Mouse (Mus musculus): ENCODE measurements around the gene Igfbp6. TPM values are rescaled to one million over a fixed set of nuclear protein-coding genes. Genes with fewer than 3 reads are reported as not detected.

Igfbp6 gene
- polyA plus RNA-seq, 1 experiment from 2014 or later: 21.2 TPM

GRCm38 (mm10) chr15:102107689-102108573, 36.2 kb upstream of the Igfbp6 start:
- H3K4me1 ChIP-seq (ENCODE audit: control insufficient read depth, insufficient read depth, low read length): peaks cover 54% of the 10 kb centered on the region
- no peak overlapping the region for H3K9ac ChIP-seq (ENCODE audit: low read length)
- no peak overlapping the region for H3K4me3 ChIP-seq (replicated peaks; ENCODE audit: low read length)
- no peaks in the 10 kb centered on the region for H3K27me3 ChIP-seq (ENCODE audit: control insufficient read depth, insufficient read depth, low read length)
- no peaks in the 10 kb centered on the region for H3K9me3 ChIP-seq (replicated peaks; ENCODE audit: control insufficient read depth, low read length)
- ATAC-seq (ENCODE audit: insufficient read depth, low FRiP score): no peak
- WGBS: 38% methylated on average over 13 of the region's 13 CpGs
- no peak overlapping the region for H3K4me2 ChIP-seq (ENCODE audit: low read depth, low read length)
- peaks cover 5% of the 10 kb centered on the region for H3K36me3 ChIP-seq (ENCODE audit: control insufficient read depth, insufficient read depth, low read length)
- H3K27ac ChIP-seq (ENCODE audit: low read length): no peak overlapping the region

GRCm38 (mm10) chr15:102108651-102109525, 35.3 kb upstream of the Igfbp6 start:
- ATAC-seq (ENCODE audit: insufficient read depth, low FRiP score): peak; percentile 19; the same call in 1 of the 2 replicates
- Histone ChIP-seq H3K9me3 (replicated peaks; ENCODE audit: control insufficient read depth, low read length) (no peaks in the 10 kb centered on the region), H3K27me3 (ENCODE audit: control insufficient read depth, insufficient read depth, low read length) (no peaks in the 10 kb centered on the region), H3K27ac (ENCODE audit: low read length) (no peak overlapping the region), H3K9ac (ENCODE audit: low read length) (0 out of 2 replicates have a peak overlapping the region, but pooled peaks have one; percentile 22), H3K36me3 (ENCODE audit: control insufficient read depth, insufficient read depth, low read length) (peaks cover 7% of the 10 kb centered on the region), H3K4me2 (ENCODE audit: low read depth, low read length) (no peak overlapping the region), H3K4me1 (ENCODE audit: control insufficient read depth, insufficient read depth, low read length) (peaks cover 44% of the 10 kb centered on the region), H3K4me3 (replicated peaks; ENCODE audit: low read length) (no peak overlapping the region)
- WGBS: 45% methylated on average over 18 of the region's 18 CpGs

- Histone ChIP-seq H3K9me3 (replicated peaks; ENCODE audit: control insufficient read depth, low read length) (no peaks in the 10 kb centered on the region), H3K27ac (ENCODE audit: low read length) (no peak overlapping the region), H3K27me3 (ENCODE audit: control insufficient read depth, insufficient read depth, low read length) (no peaks in the 10 kb centered on the region), H3K4me2 (ENCODE audit: low read depth, low read length) (no peak overlapping the region), H3K36me3 (ENCODE audit: control insufficient read depth, insufficient read depth, low read length) (peaks cover 7% of the 10 kb centered on the region), H3K4me1 (ENCODE audit: control insufficient read depth, insufficient read depth, low read length) (peaks cover 32% of the 10 kb centered on the region), H3K4me3 (replicated peaks; ENCODE audit: low read length) (no peak overlapping the region), H3K9ac (ENCODE audit: low read length) (no peak overlapping the region)
- no peak for ATAC-seq (ENCODE audit: insufficient read depth, low FRiP score)
- WGBS: 91% methylated on average over 7 of the region's 7 CpGs
Measured at GRCm38 (mm10) chr15:102110271-102110670, 33.9 kb upstream of the Igfbp6 start.

- Histone ChIP-seq H3K9ac (ENCODE audit: low read length) (no peak overlapping the region), H3K4me1 (ENCODE audit: control insufficient read depth, insufficient read depth, low read length) (peaks cover 30% of the 10 kb centered on the region), H3K4me2 (ENCODE audit: low read depth, low read length) (no peak overlapping the region), H3K27me3 (ENCODE audit: control insufficient read depth, insufficient read depth, low read length) (no peaks in the 10 kb centered on the region), H3K27ac (ENCODE audit: low read length) (no peak overlapping the region), H3K36me3 (ENCODE audit: control insufficient read depth, insufficient read depth, low read length) (peaks cover 7% of the 10 kb centered on the region), H3K9me3 (replicated peaks; ENCODE audit: control insufficient read depth, low read length) (no peaks in the 10 kb centered on the region), H3K4me3 (replicated peaks; ENCODE audit: low read length) (no peak overlapping the region)
- ATAC-seq (ENCODE audit: insufficient read depth, low FRiP score): no peak
- 72% methylated on average over 29 of the region's 29 CpGs for WGBS
Measured at GRCm38 (mm10) chr15:102110701-102111494, 33.3 kb upstream of the Igfbp6 start.

- peaks cover 26% of the 10 kb centered on the region for H3K4me1 ChIP-seq (ENCODE audit: control insufficient read depth, insufficient read depth, low read length)
- H3K27me3 ChIP-seq (ENCODE audit: control insufficient read depth, insufficient read depth, low read length): no peaks in the 10 kb centered on the region
- no peaks in the 10 kb centered on the region for H3K9me3 ChIP-seq (replicated peaks; ENCODE audit: control insufficient read depth, low read length)
- no peak for ATAC-seq (ENCODE audit: insufficient read depth, low FRiP score)
- H3K27ac ChIP-seq (ENCODE audit: low read length): no peak overlapping the region
- H3K36me3 ChIP-seq (ENCODE audit: control insufficient read depth, insufficient read depth, low read length): peaks cover 7% of the 10 kb centered on the region
- H3K4me2 ChIP-seq (ENCODE audit: low read depth, low read length): no peak overlapping the region
- H3K4me3 ChIP-seq (replicated peaks; ENCODE audit: low read length): no peak overlapping the region
- 81% methylated on average over 11 of the region's 11 CpGs for WGBS
- no peak overlapping the region for H3K9ac ChIP-seq (ENCODE audit: low read length)
Measured at GRCm38 (mm10) chr15:102111495-102111829, 32.7 kb upstream of the Igfbp6 start.

- Histone ChIP-seq H3K27ac (ENCODE audit: low read length) (no peak overlapping the region), H3K4me2 (ENCODE audit: low read depth, low read length) (no peak overlapping the region), H3K4me1 (ENCODE audit: control insufficient read depth, insufficient read depth, low read length) (peaks cover 25% of the 10 kb centered on the region), H3K9ac (ENCODE audit: low read length) (no peak overlapping the region), H3K4me3 (replicated peaks; ENCODE audit: low read length) (no peak overlapping the region), H3K36me3 (ENCODE audit: control insufficient read depth, insufficient read depth, low read length) (peaks cover 7% of the 10 kb centered on the region), H3K9me3 (replicated peaks; ENCODE audit: control insufficient read depth, low read length) (no peaks in the 10 kb centered on the region), H3K27me3 (ENCODE audit: control insufficient read depth, insufficient read depth, low read length) (no peaks in the 10 kb centered on the region)
- no peak for ATAC-seq (ENCODE audit: insufficient read depth, low FRiP score)
- WGBS: 91% methylated on average over 6 of the region's 6 CpGs
Measured at GRCm38 (mm10) chr15:102112181-102112580, 32.0 kb upstream of the Igfbp6 start.

GRCm38 (mm10) chr15:102112827-102113226, 31.3 kb upstream of the Igfbp6 start:
- Histone ChIP-seq H3K9me3 (replicated peaks; ENCODE audit: control insufficient read depth, low read length) (no peaks in the 10 kb centered on the region), H3K27me3 (ENCODE audit: control insufficient read depth, insufficient read depth, low read length) (no peaks in the 10 kb centered on the region), H3K27ac (ENCODE audit: low read length) (no peak overlapping the region), H3K4me3 (replicated peaks; ENCODE audit: low read length) (no peak overlapping the region), H3K4me2 (ENCODE audit: low read depth, low read length) (no peak overlapping the region), H3K4me1 (ENCODE audit: control insufficient read depth, insufficient read depth, low read length) (peaks cover 21% of the 10 kb centered on the region), H3K9ac (ENCODE audit: low read length) (no peak overlapping the region), H3K36me3 (ENCODE audit: control insufficient read depth, insufficient read depth, low read length) (peaks cover 7% of the 10 kb centered on the region)
- ATAC-seq (ENCODE audit: insufficient read depth, low FRiP score): no peak
- 78% methylated on average over 8 of the region's 8 CpGs for WGBS

- no peak overlapping the region for H3K27ac ChIP-seq (ENCODE audit: low read length)
- peaks cover 7% of the 10 kb centered on the region for H3K36me3 ChIP-seq (ENCODE audit: control insufficient read depth, insufficient read depth, low read length)
- no peaks in the 10 kb centered on the region for H3K27me3 ChIP-seq (ENCODE audit: control insufficient read depth, insufficient read depth, low read length)
- no peak for ATAC-seq (ENCODE audit: insufficient read depth, low FRiP score)
- no peak overlapping the region for H3K9ac ChIP-seq (ENCODE audit: low read length)
- H3K4me1 ChIP-seq (ENCODE audit: control insufficient read depth, insufficient read depth, low read length): peaks cover 16% of the 10 kb centered on the region
- H3K4me2 ChIP-seq (ENCODE audit: low read depth, low read length): no peak overlapping the region
- 80% methylated on average over 4 of the region's 4 CpGs for WGBS
- no peaks in the 10 kb centered on the region for H3K9me3 ChIP-seq (replicated peaks; ENCODE audit: control insufficient read depth, low read length)
- no peak overlapping the region for H3K4me3 ChIP-seq (replicated peaks; ENCODE audit: low read length)
Measured at GRCm38 (mm10) chr15:102113674-102114073, 30.5 kb upstream of the Igfbp6 start.

All from stomach, embryonic 16.5 days (tissue).